In genomic region chr7:80439032-80439760, GRCm38 (mm10) we compare ENCODE assay signal across 9 mouse cellular contexts. TPM values are rescaled to one million over a fixed set of nuclear protein-coding genes. Genes with fewer than 3 reads are reported as not detected.
DNase-seq lines count a peak whose midpoint lies in the region; ATAC-seq lines count a peak whose summit lies in the region.
"Had no signal": no experiment of that assay in that cellular context is flagged by ENCODE, and none has a peak within 500 bp of the region (broad histone marks: within the 10 kb centered on the region; RNA-seq: fewer than 3 reads in every experiment).

No protein-coding gene starts in this region.

- H3K27ac ChIP-seq in heart, embryonic 16.5 days (ENCODE audit: low read length), result no peak overlapping the region
- no peak overlapping the region for H3K27ac ChIP-seq in midbrain, embryonic 14.5 days (replicated peaks; ENCODE audit: low read depth, low read length)
- H3K27ac ChIP-seq in midbrain, embryonic 15.5 days, result no peak overlapping the region
- 0 out of 2 replicates have a peak overlapping the region, but pooled peaks have one; percentile 36 for H3K27ac ChIP-seq in embryonic facial prominence, embryonic 12.5 days
- H3K27ac ChIP-seq in neural tube, embryonic 12.5 days, result no peak overlapping the region

- no peak for DNase-seq in heart, adult 8-10 months (ENCODE audit: low spot score)
- DNase-seq in midbrain, embryonic 14.5 days, result peak; percentile 19
- DNase-seq in left cerebral cortex, postnatal 36 days (ENCODE audit: low spot score in 2 of 2), result no peak

- H3K9me3 ChIP-seq in heart, embryonic 16.5 days (replicated peaks; ENCODE audit: control insufficient read depth, low read length), result no peaks in the 10 kb centered on the region
- no peaks in the 10 kb centered on the region for H3K9me3 ChIP-seq in midbrain, embryonic 14.5 days (ENCODE audit: control insufficient read depth, low read length)
- H3K9me3 ChIP-seq in midbrain, embryonic 15.5 days, result no peaks in the 10 kb centered on the region
- no peaks in the 10 kb centered on the region for H3K9me3 ChIP-seq in embryonic facial prominence, embryonic 12.5 days
- no peaks in the 10 kb centered on the region for H3K9me3 ChIP-seq in neural tube, embryonic 12.5 days
- H3K9me3 ChIP-seq: G1E had no signal

- intact Hi-C loops in left cerebral cortex, postnatal 36 days (cut with DNase I), result no loop called here

- H3K9ac ChIP-seq in heart, embryonic 16.5 days (ENCODE audit: low read length), result no peak overlapping the region
- no peak overlapping the region for H3K9ac ChIP-seq in midbrain, embryonic 14.5 days (replicated peaks; ENCODE audit: low read length)
- H3K9ac ChIP-seq in midbrain, embryonic 15.5 days, result no peak overlapping the region
- no peak overlapping the region for H3K9ac ChIP-seq in embryonic facial prominence, embryonic 12.5 days
- no peak overlapping the region for H3K9ac ChIP-seq in neural tube, embryonic 12.5 days

- WGBS in heart, embryonic 16.5 days, result 30% methylated on average over 15 of the region's 15 CpGs
- 25% methylated on average over 15 of the region's 15 CpGs for WGBS in midbrain, embryonic 14.5 days
- 29% methylated on average over 13 of the region's 15 CpGs for WGBS in midbrain, embryonic 15.5 days
- 28% methylated on average over 15 of the region's 15 CpGs for WGBS in embryonic facial prominence, embryonic 12.5 days
- 37% methylated on average over 14 of the region's 15 CpGs for WGBS in neural tube, embryonic 12.5 days

- no peaks in the 10 kb centered on the region for H3K36me3 ChIP-seq in heart, embryonic 16.5 days (ENCODE audit: control insufficient read depth, insufficient read depth)
- no peaks in the 10 kb centered on the region for H3K36me3 ChIP-seq in midbrain, embryonic 14.5 days (ENCODE audit: control insufficient read depth, insufficient read depth, low read length)
- no peaks in the 10 kb centered on the region for H3K36me3 ChIP-seq in midbrain, embryonic 15.5 days (replicated peaks)
- H3K36me3 ChIP-seq in embryonic facial prominence, embryonic 12.5 days, result no peaks in the 10 kb centered on the region
- no peaks in the 10 kb centered on the region for H3K36me3 ChIP-seq in neural tube, embryonic 12.5 days
- H3K36me3 ChIP-seq: G1E had no signal

- H3K27me3 ChIP-seq in heart, embryonic 16.5 days (ENCODE audit: control insufficient read depth, insufficient read depth, low read length), result no peaks in the 10 kb centered on the region
- no peaks in the 10 kb centered on the region for H3K27me3 ChIP-seq in midbrain, embryonic 14.5 days (ENCODE audit: control insufficient read depth, insufficient read depth, low read length)
- H3K27me3 ChIP-seq in midbrain, embryonic 15.5 days (replicated peaks), result no peaks in the 10 kb centered on the region
- H3K27me3 ChIP-seq in embryonic facial prominence, embryonic 12.5 days, result no peaks in the 10 kb centered on the region
- H3K27me3 ChIP-seq in neural tube, embryonic 12.5 days (replicated peaks), result no peaks in the 10 kb centered on the region

- peaks cover 24% of the 10 kb centered on the region for H3K4me1 ChIP-seq in heart, embryonic 16.5 days (ENCODE audit: control insufficient read depth, insufficient read depth, low read length)
- H3K4me1 ChIP-seq in midbrain, embryonic 14.5 days (ENCODE audit: control insufficient read depth, insufficient read depth, low read length), result 0 out of 2 replicates have a peak, but pooled peaks cover 3% of the 10 kb centered on the region
- H3K4me1 ChIP-seq in midbrain, embryonic 15.5 days, result peaks cover 6% of the 10 kb centered on the region; the same call in 1 of the 2 replicates
- peaks cover 25% of the 10 kb centered on the region for H3K4me1 ChIP-seq in embryonic facial prominence, embryonic 12.5 days
- peaks cover 11% of the 10 kb centered on the region for H3K4me1 ChIP-seq in neural tube, embryonic 12.5 days

- ATAC-seq in heart, embryonic 16.5 days (replicated peaks; ENCODE audit: extremely low read depth, insufficient read depth, low FRiP score), result no peak
- no peak for ATAC-seq in midbrain, embryonic 14.5 days (ENCODE audit: low FRiP score, low TSS enrichment)
- no peak for ATAC-seq in midbrain, embryonic 15.5 days (replicated peaks)
- no peak; the same call in 1 of the 2 replicates for ATAC-seq in embryonic facial prominence, embryonic 12.5 days (ENCODE audit: insufficient number of reproducible peaks, insufficient read depth, low FRiP score, low TSS enrichment)
- ATAC-seq in neural tube, embryonic 12.5 days (ENCODE audit: low FRiP score, low read depth), result no peak
- ATAC-seq in erythroid progenitor cell, adult 5-6 weeks (replicated peaks; ENCODE audit: low FRiP score, poor library complexity, severe bottlenecking), result no peak

- H3K4me2 ChIP-seq in heart, embryonic 16.5 days (ENCODE audit: low read depth, low read length), result peak overlapping the region; percentile 37; the same call in 1 of the 2 replicates
- H3K4me2 ChIP-seq in midbrain, embryonic 14.5 days (ENCODE audit: low read length), result no peak overlapping the region
- no peak overlapping the region for H3K4me2 ChIP-seq in midbrain, embryonic 15.5 days
- H3K4me2 ChIP-seq in embryonic facial prominence, embryonic 12.5 days (replicated peaks), result peak overlapping the region; percentile 22
- peak overlapping the region; percentile 24; the same call in 1 of the 2 replicates for H3K4me2 ChIP-seq in neural tube, embryonic 12.5 days (replicated peaks)

- peak overlapping the region; percentile 13; the same call in 1 of the 2 replicates for H3K4me3 ChIP-seq in heart, embryonic 16.5 days (ENCODE audit: low read length)
- no peak overlapping the region for H3K4me3 ChIP-seq in midbrain, embryonic 14.5 days (replicated peaks; ENCODE audit: low read depth, low read length)
- no peak overlapping the region for H3K4me3 ChIP-seq in midbrain, embryonic 15.5 days
- H3K4me3 ChIP-seq in embryonic facial prominence, embryonic 12.5 days, result no peak overlapping the region
- no peak overlapping the region for H3K4me3 ChIP-seq in neural tube, embryonic 12.5 days

RNA-seq across cellular contexts. Expression of gene Furin, which starts 34.0 kb away (rescaled TPM):
- polyA plus RNA-seq in heart, embryonic 16.5 days (2015; fragmentation: Nextera tagmentation; extraction: Ambion mirVana), result 11.0 and 14.3 TPM in 2 replicates
- 100 to 1,000 TPM in 2 of 4 experiments, 10 to 100 TPM in 2; 91.9 to 122 (median 99.2) TPM for total RNA-seq in heart, adult 8-10 months (2022)
- 4.6 and 4.9 TPM in 2 replicates for polyA plus RNA-seq in midbrain, embryonic 14.5 days (2014; fragmentation: Nextera tagmentation; extraction: Ambion mirVana)
- polyA plus RNA-seq in midbrain, embryonic 15.5 days (2015; fragmentation: Nextera tagmentation; extraction: Ambion mirVana), result 5.7 and 6.3 TPM in 2 replicates
- polyA plus RNA-seq in embryonic facial prominence, embryonic 12.5 days (2016; fragmentation: Nextera tagmentation; extraction: Ambion mirVana), result 9.7 and 10.7 TPM in 2 replicates
- polyA plus RNA-seq in neural tube, embryonic 12.5 days (2016; fragmentation: Nextera tagmentation; extraction: Ambion mirVana), result 6.3 and 6.5 TPM in 2 replicates
- total RNA-seq in left cerebral cortex, postnatal 36 days (2021), result 10 to 100 TPM; 30.7 to 38.5 TPM
- total RNA-seq in erythroid progenitor cell, adult 5-6 weeks (2015; ENCODE audit: low replicate concordance), result 22.7 and 51.1 TPM in 2 replicates
- 24.6 and 28.2 TPM in 2 replicates for total RNA-seq in erythroid progenitor cell, adult 5-6 weeks (2017; ENCODE audit: low replicate concordance)

RNA-seq across cellular contexts. Expression of gene Fes, which starts 51.5 kb away (rescaled TPM):
- polyA plus RNA-seq in heart, embryonic 16.5 days (2015; fragmentation: Nextera tagmentation; extraction: Ambion mirVana), result 14.1 and 15.4 TPM in 2 replicates
- 10 to 100 TPM in 2 of 4 experiments, 1 to 10 TPM in 2; 6.4 to 13.5 (median 9.1) TPM for total RNA-seq in heart, adult 8-10 months (2022)
- polyA plus RNA-seq in midbrain, embryonic 14.5 days (2014; fragmentation: Nextera tagmentation; extraction: Ambion mirVana), result 1.6 and 3.2 TPM in 2 replicates
- 4.4 and 4.8 TPM in 2 replicates for polyA plus RNA-seq in midbrain, embryonic 15.5 days (2015; fragmentation: Nextera tagmentation; extraction: Ambion mirVana)
- 11.0 and 12.2 TPM in 2 replicates for polyA plus RNA-seq in embryonic facial prominence, embryonic 12.5 days (2016; fragmentation: Nextera tagmentation; extraction: Ambion mirVana)
- 7.7 and 9.0 TPM in 2 replicates for polyA plus RNA-seq in neural tube, embryonic 12.5 days (2016; fragmentation: Nextera tagmentation; extraction: Ambion mirVana)
- 1 to 10 TPM; 6.0 to 7.1 TPM for total RNA-seq in left cerebral cortex, postnatal 36 days (2021)
- 31.0 and 53.2 TPM in 2 replicates for total RNA-seq in erythroid progenitor cell, adult 5-6 weeks (2015; ENCODE audit: low replicate concordance)
- 9.1 and 17.2 TPM in 2 replicates for total RNA-seq in erythroid progenitor cell, adult 5-6 weeks (2017; ENCODE audit: low replicate concordance)

Comparison
In these comparisons a context has a peak if more than half of its experiments do, and no peak if none do; other contexts are left out.
1. H3K4me2 ChIP-seq: peak in heart, embryonic 16.5 days (single experiment), embryonic facial prominence, embryonic 12.5 days (single experiment) and neural tube, embryonic 12.5 days (single experiment); none in midbrain, embryonic 14.5 days (single experiment) and midbrain, embryonic 15.5 days (single experiment).